Mouse (Mus musculus) heart, postnatal 36 days (tissue): ENCODE data around the gene Aldh1l2. TPM values are rescaled to one million over a fixed set of nuclear protein-coding genes. Genes with fewer than 3 reads are reported as not detected.

Experiments
- DNase-seq, 2 experiments: peaks; one replicate each; pipeline ENCODE4 v3.0.0; 2021 to 2022
- intact Hi-C: fragments of 180-260 bp; cut with DNase I; formaldehyde crosslinking; loops from one replicate; pipeline ENCODE4 v1.15.1; 2025
- total RNA-seq, 2 experiments: library from RNA; stranded (reverse); gene quantifications; 2 replicates each; pipeline ENCODE4 v1.2.3; 2021

Aldh1l2 gene
- total RNA-seq, 2 experiments from 2014 or later, result 14.1 to 14.2 TPM

- DNase-seq, result no peak
- intact Hi-C loops, result no loop called here
Measured at GRCm38 (mm10) chr10:83477286-83477685, 56.7 kb downstream of the Aldh1l2 start.

DNA sequence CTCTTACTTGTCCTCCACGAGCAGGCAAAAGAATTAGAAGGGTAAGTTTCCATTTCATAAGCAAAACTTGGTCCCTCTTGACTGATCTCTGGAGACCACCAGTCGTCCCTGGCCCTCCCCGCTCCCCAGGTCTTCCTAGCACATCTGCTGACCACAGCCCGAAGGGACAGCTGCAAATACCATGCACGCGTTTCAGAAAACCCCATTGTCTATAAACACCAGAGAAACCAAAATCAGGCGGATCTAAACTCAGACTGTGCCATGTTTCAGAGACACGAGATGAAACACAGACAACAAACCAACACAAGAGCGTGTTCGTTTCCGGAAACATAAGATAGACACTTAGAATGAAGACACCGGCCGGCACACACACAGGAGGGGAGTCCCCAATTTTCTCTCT, 58.7 kb downstream of the Aldh1l2 start:
- intact Hi-C loops, result no loop called here
- DNase-seq, result no peak

DNA sequence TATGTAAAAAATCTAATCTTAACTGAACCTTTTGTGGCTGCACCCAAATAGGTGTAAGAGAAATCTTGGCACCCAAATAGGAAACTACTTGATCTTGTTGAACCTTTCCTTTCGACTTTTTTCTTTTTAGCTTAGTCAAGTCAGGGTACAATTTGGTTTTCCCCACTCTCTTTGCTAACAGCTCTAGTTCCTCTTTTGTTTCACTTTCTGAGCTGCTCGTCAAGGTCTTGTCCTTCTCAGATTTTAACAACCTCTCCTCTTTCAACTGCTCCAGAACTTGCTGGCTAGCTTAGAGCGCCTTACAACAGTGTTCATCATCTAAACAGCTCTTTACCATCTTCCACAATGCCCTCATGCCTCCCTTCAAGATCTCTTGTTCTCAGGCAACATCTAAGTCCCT, 76.4 kb downstream of the Aldh1l2 start:
- no peak for DNase-seq
- intact Hi-C loops, result no loop called here

DNA sequence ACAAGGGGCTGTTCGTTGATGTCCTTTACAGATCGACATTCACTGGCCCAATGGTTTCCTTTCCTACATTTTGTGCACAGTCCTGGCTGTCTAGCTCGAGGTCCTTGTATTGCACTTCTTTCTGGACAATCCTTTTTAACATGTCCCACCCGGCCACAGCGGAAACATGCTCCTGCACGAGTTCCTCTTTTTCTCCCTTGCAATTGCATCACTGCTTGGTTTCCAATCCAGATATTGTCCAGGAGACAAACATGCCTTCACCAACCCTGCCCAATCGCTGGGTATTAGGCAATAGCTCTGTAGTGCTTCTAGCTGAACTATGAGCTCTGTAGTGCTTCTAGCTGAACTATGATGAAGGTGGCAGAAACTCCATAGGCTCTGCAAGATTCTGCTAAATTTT, 85.4 kb downstream of the Aldh1l2 start:
- intact Hi-C loops, result no loop called here

More for the DNA sequence above, 85.4 kb downstream of the Aldh1l2 start:
- no peak for DNase-seq

Other genes with a start within 250 kb of the Aldh1l2 start
- 1 to 10 TPM; 1.3 to 1.5 TPM for gene Slc41a2, start 196.3 kb downstream of the Aldh1l2 start, total RNA-seq
- gene D10Wsu102e, start 173.9 kb downstream of the Aldh1l2 start, total RNA-seq, result under 1 TPM; 0.49 to 0.67 TPM
- 10 to 100 TPM; 13.8 to 14.1 TPM for gene Washc4, start 9.6 kb upstream of the Aldh1l2 start, total RNA-seq
- 10 to 100 TPM; 37.2 to 44.4 TPM for gene Appl2, start 114.6 kb upstream of the Aldh1l2 start, total RNA-seq
- 1 to 10 TPM; 4.5 to 7.9 TPM for gene 1500009L16Rik, start 188.7 kb upstream of the Aldh1l2 start, total RNA-seq